Mouse (Mus musculus) midbrain, embryonic 15.5 days (tissue): Measurements from ENCODE around the gene Gcnt1. TPM values are rescaled to one million over a fixed set of nuclear protein-coding genes. Genes with fewer than 3 reads are reported as not detected.

Experiments used
- ATAC-seq: fragments of 200-750 bp; cut with Nextera tagmentation; replicated peaks from 2 replicates; pipeline ENCODE4 v1.8.0; 2017; ENCODE audit warnings: moderate TSS enrichment
- H3K27ac ChIP-seq: fragments of 300-500 bp; sonication (generic); 2 replicates; pipeline ENCODE4 v1.5.1; 2015; ENCODE audit warnings: mild to moderate bottlenecking, inconsistent platforms
- H3K27me3 ChIP-seq: fragments of 300-500 bp; sonication (generic); replicated peaks from 2 replicates; pipeline ENCODE4 v1.6.1; 2015; ENCODE audit warnings: inconsistent platforms
- H3K36me3 ChIP-seq: fragments of 300-500 bp; sonication (generic); replicated peaks from 2 replicates; pipeline ENCODE4 v1.6.1; 2015; ENCODE audit warnings: inconsistent platforms
- H3K4me1 ChIP-seq: fragments of 300-500 bp; sonication (generic); 2 replicates; pipeline ENCODE4 v1.6.1; 2015; ENCODE audit warnings: inconsistent platforms
- H3K4me2 ChIP-seq: fragments of 300-500 bp; sonication (generic); 2 replicates; pipeline ENCODE4 v1.6.1; 2015; ENCODE audit warnings: inconsistent platforms, mild to moderate bottlenecking, moderate library complexity
- H3K4me3 ChIP-seq: fragments of 300-500 bp; sonication (generic); 2 replicates; pipeline ENCODE4 v1.5.1; 2015; ENCODE audit warnings: mild to moderate bottlenecking, inconsistent platforms
- H3K9ac ChIP-seq: fragments of 300-500 bp; sonication (generic); 2 replicates; pipeline ENCODE4 v1.6.1; 2015; ENCODE audit warnings: mild to moderate bottlenecking, inconsistent platforms
- H3K9me3 ChIP-seq: fragments of 300-500 bp; sonication (generic); 2 replicates; pipeline ENCODE4 v1.6.1; 2016; ENCODE audit warnings: inconsistent platforms
- WGBS: fragments of 180-500 bp; shearing (Covaris S2); methylation state at CpG from one replicate; pipeline ENCODE4 v1.1.7; 2015; ENCODE audit warnings: mixed read lengths; 5-methylcytosine and 5-hydroxymethylcytosine counted together
- polyA plus RNA-seq: library from polyadenylated mRNA; unstranded; fragments of >200 nt; fragmentation: Nextera tagmentation; extraction: Ambion mirVana; gene quantifications from 2 replicates; pipeline ENCODE4 v1.2.1, GENCODE M21; 2015

Gene Gcnt1
- polyA plus RNA-seq, 1 experiment from 2014 or later: 0.45 TPM

DNA sequence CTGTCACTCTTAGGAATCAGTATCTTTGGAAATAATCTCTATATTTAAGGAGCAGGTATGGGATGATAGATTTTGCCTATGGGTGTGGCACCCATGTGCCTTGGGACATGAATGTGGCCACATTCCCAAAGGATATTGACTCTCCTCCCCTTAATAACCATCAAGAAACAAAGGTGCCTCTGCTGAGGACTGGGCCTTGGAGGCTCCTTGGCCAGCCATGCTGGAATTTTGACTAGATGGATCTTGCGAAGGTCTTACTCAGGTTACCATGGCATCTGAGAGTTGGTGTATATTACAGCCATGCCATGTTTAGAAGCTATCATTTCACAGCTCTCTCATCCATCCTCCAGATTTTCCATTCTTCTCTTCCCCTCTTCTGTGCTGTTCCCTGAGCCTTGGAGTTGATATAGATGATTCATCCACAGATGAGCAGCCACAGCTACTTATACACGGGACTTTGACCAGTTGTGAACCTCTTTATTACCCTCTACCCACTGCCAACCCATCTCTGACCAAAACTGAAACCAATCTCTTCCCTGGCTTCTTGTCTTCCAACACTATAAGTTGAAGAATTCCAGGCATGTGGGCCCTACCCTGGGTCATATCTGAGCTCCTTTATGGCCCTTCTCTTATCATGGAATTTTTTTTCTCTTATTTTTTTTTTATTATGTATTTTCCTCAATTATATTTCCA lies 56.2 kb downstream of the Gcnt1 start:
- Histone ChIP-seq H3K4me3 (no peak overlapping the region), H3K27me3 (no peaks in the 10 kb centered on the region), H3K36me3 (no peaks in the 10 kb centered on the region), H3K4me1 (no peaks in the 10 kb centered on the region), H3K9ac (no peak overlapping the region), H3K9me3 (no peaks in the 10 kb centered on the region), H3K27ac (no peak overlapping the region), H3K4me2 (no peak overlapping the region)
- 82% methylated on average over 2 of the region's 2 CpGs for WGBS
- no peak for ATAC-seq

DNA sequence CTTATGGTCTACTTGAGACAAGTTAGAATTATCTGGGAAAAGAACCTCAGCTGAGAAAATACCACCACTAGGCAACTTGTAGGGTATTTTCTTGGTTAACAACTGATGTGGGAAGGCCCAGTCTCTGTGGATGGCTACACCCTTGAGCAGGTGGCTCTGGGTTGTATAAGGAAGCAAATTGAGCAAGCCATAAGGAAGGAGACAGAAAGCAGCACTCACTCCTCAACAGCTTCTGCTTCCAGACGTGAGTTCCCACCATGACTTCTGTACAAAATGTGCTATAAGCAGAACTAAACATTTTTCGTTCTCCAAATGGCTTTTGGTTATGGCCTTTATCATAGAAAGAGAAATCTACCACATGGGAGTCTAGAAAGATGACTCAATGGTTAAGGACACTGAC lies 58.2 kb downstream of the Gcnt1 start:
- no peak for ATAC-seq
- Histone ChIP-seq H3K27me3 (no peaks in the 10 kb centered on the region), H3K36me3 (no peaks in the 10 kb centered on the region), H3K4me1 (no peaks in the 10 kb centered on the region), H3K4me2 (no peak overlapping the region), H3K27ac (no peak overlapping the region), H3K9me3 (no peaks in the 10 kb centered on the region), H3K9ac (no peak overlapping the region), H3K4me3 (no peak overlapping the region)
- WGBS: 76% methylated on average over 2 of the region's 2 CpGs

DNA sequence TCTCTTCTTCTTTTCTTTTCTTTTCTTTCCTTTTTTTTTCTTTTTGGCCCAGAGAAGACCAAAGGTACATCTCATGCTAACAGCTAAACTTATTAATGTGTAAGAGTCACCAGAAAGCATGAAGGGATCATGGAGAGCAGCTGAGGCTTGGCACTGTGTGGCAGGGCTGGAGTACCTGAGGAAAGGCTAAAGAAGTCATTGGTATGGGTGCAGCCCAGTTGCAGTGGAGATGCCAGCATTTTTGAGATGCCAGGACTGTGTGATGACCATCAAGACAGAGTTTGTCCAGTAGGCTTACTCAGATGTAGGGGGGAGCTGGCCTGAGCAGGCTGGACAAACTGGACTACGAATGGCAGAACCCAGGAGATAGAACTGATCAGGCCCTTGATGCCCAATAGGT lies 58.9 kb downstream of the Gcnt1 start:
- Histone ChIP-seq H3K27me3 (no peaks in the 10 kb centered on the region), H3K4me1 (no peaks in the 10 kb centered on the region), H3K9me3 (no peaks in the 10 kb centered on the region), H3K27ac (no peak overlapping the region), H3K4me2 (no peak overlapping the region), H3K9ac (no peak overlapping the region), H3K36me3 (no peaks in the 10 kb centered on the region), H3K4me3 (no peak overlapping the region)
- 84% methylated on average over 1 of the region's 1 CpGs for WGBS
- ATAC-seq: no peak

DNA sequence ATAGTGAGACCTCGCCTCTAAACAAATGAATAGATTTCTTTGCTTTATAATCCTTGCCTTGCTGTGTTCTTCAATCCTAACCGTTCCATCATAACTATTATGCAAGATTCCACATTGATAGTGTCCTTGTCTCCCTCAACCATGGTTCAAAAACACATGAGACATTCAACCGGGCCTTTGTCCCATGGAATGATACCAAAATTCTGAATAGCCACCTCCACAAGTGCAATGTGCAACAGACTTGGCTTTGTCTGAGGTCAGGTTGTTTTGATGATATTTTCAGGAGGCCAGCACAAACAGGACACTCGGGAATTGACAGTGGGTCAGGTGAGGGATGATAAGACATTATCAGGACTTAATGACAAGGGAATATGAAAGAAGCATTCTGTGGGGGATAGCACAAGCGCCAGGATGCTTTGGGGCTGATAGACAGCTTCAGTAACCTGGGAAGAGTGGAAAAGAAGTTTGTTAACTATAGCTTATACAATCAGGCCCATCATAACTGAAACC lies 59.9 kb downstream of the Gcnt1 start:
- Histone ChIP-seq H3K27me3 (no peaks in the 10 kb centered on the region), H3K4me2 (no peak overlapping the region), H3K9ac (no peak overlapping the region), H3K4me3 (no peak overlapping the region), H3K27ac (no peak overlapping the region), H3K36me3 (no peaks in the 10 kb centered on the region), H3K9me3 (no peaks in the 10 kb centered on the region), H3K4me1 (no peaks in the 10 kb centered on the region)
- 92% methylated on average over 5 of the region's 5 CpGs for WGBS
- no peak for ATAC-seq

DNA sequence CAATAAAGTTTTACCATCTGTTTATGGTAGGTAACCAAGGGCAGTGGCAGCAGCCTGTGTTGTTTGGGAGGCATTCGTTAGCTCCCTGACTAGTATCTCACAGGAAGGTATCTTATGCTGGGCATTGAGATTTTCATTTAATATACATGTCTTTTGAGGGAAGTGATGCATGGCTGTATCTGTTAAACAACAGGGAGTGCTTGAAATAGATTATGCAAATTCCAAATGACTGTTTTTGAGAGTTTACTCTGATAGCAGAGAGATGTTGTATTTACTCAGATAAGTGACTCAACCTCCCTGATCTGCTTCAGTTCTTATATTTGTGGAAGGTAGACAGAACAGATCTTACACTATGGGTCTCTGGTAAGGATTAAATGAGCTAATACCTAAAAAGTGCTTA lies 61.1 kb downstream of the Gcnt1 start:
- ATAC-seq: no peak
- 80% methylated on average over 1 of the region's 1 CpGs for WGBS
- no peaks in the 10 kb centered on the region for H3K4me1 ChIP-seq

DNA sequence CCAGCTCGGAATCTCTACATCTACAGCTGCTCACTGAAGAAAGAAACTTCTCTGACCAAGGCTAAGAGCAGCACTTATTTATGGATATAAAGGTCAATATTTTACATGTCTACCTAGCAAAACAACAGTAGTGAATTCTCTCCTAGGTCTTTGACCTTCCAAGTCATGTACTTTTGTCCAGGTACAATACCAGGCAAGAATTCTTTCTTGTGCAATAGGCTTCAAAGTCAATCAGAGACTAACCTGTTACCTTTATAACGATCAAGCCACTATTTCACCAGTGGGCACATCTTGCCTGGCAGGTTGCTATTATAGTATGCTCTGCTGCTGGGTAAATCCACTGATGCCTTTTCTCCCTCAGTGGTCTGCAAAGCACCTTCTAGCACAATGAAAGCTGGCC lies 61.6 kb downstream of the Gcnt1 start:
- Histone ChIP-seq H3K9ac (no peak overlapping the region), H3K4me3 (no peak overlapping the region), H3K27me3 (no peaks in the 10 kb centered on the region), H3K36me3 (no peaks in the 10 kb centered on the region), H3K9me3 (no peaks in the 10 kb centered on the region), H3K4me2 (no peak overlapping the region), H3K4me1 (no peaks in the 10 kb centered on the region), H3K27ac (no peak overlapping the region)
- WGBS: 91% methylated on average over 2 of the region's 2 CpGs
- ATAC-seq: no peak

More for the DNA sequence above, 61.1 kb downstream of the Gcnt1 start:
- no peak overlapping the region for H3K27ac ChIP-seq
- no peaks in the 10 kb centered on the region for H3K27me3 ChIP-seq
- no peak overlapping the region for H3K4me2 ChIP-seq
- no peak overlapping the region for H3K9ac ChIP-seq
- H3K36me3 ChIP-seq: no peaks in the 10 kb centered on the region
- no peaks in the 10 kb centered on the region for H3K9me3 ChIP-seq
- H3K4me3 ChIP-seq: no peak overlapping the region

DNA sequence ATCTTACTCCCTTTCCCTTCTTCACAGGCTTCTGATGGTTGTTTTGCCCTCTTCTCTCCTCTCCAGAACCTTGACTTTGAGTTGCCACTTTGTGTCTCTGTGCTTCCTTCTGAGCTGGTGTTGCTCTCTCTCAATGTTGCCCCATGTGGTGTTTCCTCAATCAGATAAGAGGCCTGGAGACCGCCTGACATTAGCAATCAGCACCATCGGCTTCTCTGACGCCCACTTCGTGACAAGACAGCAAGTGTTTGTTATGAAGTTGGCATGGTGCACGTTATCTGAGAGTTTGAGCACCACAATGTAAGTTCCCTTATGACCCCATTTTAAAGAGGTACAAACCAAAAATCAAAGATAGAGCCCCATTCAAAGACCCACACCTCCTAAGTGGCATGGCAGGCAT lies 76.6 kb downstream of the Gcnt1 start:
- WGBS: 91% methylated on average over 5 of the region's 5 CpGs
- Histone ChIP-seq H3K9ac (no peak overlapping the region), H3K4me3 (no peak overlapping the region), H3K9me3 (no peaks in the 10 kb centered on the region), H3K36me3 (no peaks in the 10 kb centered on the region), H3K4me1 (no peaks in the 10 kb centered on the region), H3K4me2 (no peak overlapping the region), H3K27ac (no peak overlapping the region), H3K27me3 (no peaks in the 10 kb centered on the region)
- no peak for ATAC-seq

DNA sequence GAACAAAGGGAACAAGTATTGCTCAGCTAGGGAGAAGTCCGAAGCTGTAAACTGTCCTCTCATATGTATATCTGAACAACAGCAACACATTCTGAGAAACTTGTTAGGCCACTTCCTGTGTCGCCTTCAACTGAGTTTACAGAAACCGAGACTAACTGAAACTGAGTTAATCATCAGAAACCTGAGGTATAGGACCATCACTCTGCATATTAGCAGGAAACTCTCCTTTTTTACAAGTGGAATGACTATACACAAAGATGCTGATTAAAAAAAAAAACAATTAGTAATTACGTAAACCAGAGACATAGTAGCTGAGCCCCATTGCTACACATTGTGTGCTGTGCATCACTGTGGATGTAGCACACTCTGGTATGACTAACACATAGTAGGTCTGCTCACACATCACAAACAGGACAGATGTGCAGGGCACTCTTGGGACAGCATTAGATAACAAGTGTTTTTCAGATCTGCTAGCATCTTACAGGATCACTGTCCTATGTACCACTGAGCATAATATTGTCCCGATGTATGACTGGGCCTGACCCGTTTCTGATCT lies 77.4 kb downstream of the Gcnt1 start:
- no peaks in the 10 kb centered on the region for H3K36me3 ChIP-seq
- 93% methylated on average over 6 of the region's 6 CpGs for WGBS
- no peak overlapping the region for H3K4me3 ChIP-seq
- H3K4me2 ChIP-seq: no peak overlapping the region
- H3K9me3 ChIP-seq: no peaks in the 10 kb centered on the region
- ATAC-seq: no peak
- no peaks in the 10 kb centered on the region for H3K27me3 ChIP-seq
- H3K4me1 ChIP-seq: no peaks in the 10 kb centered on the region
- no peak overlapping the region for H3K27ac ChIP-seq
- no peak overlapping the region for H3K9ac ChIP-seq

DNA sequence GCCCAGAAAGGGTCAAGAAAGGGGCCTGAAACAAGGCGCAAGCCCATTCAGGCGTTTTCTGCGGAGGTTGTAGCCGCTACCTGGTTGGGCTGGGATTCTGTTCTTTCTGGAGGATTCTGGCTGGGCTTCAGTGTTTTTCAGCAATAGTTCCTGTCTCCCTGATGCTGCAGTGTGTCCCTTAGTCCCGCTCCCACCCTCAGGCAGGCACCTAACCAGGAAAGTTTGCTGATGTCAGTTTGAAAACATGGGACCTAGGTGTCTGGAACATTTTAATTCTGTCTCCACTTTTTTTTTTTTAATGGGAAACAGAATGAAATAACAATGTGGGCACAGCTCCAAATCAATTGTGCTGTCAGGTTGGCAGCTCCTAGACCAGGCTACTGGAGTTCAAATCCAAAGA lies 78.5 kb downstream of the Gcnt1 start:
- Histone ChIP-seq H3K9me3 (no peaks in the 10 kb centered on the region), H3K27ac (no peak overlapping the region), H3K4me2 (no peak overlapping the region), H3K9ac (no peak overlapping the region), H3K4me3 (no peak overlapping the region), H3K36me3 (no peaks in the 10 kb centered on the region), H3K27me3 (no peaks in the 10 kb centered on the region), H3K4me1 (no peaks in the 10 kb centered on the region)
- ATAC-seq: no peak
- 88% methylated on average over 5 of the region's 5 CpGs for WGBS

DNA sequence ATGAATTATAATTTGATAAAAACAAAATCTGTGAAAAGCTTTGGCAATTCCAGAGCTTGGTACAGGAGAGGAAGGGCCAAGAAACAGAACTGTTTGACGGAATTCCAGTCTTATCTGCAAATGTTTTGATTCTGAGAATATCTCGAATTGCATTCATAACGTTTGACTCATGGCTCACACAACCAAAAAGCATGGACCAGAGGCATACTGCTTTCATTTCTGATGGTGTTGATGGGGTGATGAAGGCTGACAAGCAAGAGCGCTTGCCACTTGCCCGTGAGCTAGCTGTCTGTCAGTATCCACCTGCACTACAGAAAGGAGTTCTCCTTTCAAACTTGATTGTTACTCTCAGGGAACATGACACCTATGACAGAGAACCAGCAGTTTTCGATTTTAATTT lies 83.1 kb downstream of the Gcnt1 start:
- H3K27ac ChIP-seq: no peak overlapping the region

DNA sequence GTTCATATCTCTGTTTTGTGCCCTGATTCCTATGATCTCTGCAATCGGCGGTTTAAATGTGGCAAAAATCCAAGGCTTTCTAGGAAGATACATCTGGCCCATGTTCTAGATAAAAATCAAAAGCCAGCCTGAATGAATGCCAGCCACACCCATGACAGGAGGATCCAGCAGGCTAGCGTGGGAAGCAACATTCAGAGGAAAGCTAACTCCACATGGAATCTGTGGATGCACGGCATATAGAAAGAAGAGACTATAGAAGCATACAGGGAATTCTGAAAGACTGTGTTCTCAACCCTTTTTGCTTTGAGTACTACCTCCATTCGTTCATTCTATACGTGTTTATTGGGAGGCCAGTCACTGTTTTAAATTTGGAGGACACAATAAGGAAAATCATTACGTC lies 86.6 kb downstream of the Gcnt1 start:
- Histone ChIP-seq H3K36me3 (no peaks in the 10 kb centered on the region), H3K9me3 (no peaks in the 10 kb centered on the region), H3K9ac (no peak overlapping the region), H3K27me3 (no peaks in the 10 kb centered on the region), H3K27ac (no peak overlapping the region), H3K4me2 (no peak overlapping the region), H3K4me3 (no peak overlapping the region), H3K4me1 (no peaks in the 10 kb centered on the region)
- ATAC-seq: no peak
- 76% methylated on average over 7 of the region's 7 CpGs for WGBS

More for the DNA sequence above, 83.1 kb downstream of the Gcnt1 start:
- H3K27me3 ChIP-seq: no peaks in the 10 kb centered on the region
- 89% methylated on average over 6 of the region's 6 CpGs for WGBS
- ATAC-seq: no peak
- no peak overlapping the region for H3K4me2 ChIP-seq
- H3K9ac ChIP-seq: no peak overlapping the region
- H3K4me3 ChIP-seq: no peak overlapping the region
- H3K9me3 ChIP-seq: no peaks in the 10 kb centered on the region
- H3K36me3 ChIP-seq: no peaks in the 10 kb centered on the region
- no peaks in the 10 kb centered on the region for H3K4me1 ChIP-seq

DNA sequence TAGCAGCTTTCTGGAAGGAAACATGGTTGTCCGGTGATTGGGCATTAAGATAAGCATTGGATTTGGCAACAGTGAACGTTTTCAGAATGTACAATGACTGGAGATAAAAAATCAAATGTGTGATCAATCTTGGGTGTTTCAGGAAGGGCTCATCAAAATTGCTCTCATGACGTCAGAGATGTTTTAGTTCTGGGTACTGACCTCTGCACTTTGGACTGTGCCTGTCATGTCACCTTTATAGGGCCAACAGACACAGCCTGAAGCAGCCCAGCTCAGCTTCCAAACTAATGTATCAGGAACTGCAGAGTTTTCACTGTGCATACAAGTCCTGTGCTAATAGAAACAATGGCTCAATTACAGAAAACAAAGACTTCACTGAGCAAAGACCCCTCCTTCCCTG lies 89.3 kb downstream of the Gcnt1 start:
- H3K27ac ChIP-seq: no peak overlapping the region

DNA sequence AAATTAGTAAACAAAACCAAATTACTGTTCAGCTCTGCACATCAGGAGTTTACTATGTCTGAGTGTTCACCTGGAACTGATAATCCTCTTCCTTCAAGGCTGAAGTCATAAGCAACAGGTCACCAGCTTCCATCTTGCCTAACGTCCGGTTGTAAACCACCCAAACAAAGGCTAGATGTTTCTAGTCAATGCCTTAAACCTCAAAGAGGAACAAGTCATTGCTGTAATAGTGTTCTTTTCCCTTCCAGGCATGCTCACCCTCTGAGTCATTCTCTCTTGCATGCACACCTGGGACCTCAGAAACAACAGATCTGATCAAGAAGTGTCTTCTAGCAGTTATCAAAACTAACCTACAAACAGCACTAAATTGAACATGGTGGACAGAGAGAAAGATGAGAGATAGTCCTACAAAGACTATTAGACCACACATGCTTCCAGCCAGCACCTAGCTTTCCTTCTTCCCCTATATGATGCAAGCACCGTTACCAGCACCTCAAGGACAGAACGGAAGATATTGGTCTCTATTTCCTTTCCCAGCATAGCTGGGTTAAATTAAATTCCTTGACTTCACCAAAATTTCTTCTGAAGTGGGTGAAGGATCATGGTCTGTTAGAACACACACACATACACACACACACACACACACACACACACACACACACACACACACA lies 94.1 kb downstream of the Gcnt1 start:
- Histone ChIP-seq H3K27me3 (no peaks in the 10 kb centered on the region), H3K9me3 (no peaks in the 10 kb centered on the region), H3K36me3 (no peaks in the 10 kb centered on the region), H3K4me1 (no peaks in the 10 kb centered on the region), H3K4me2 (no peak overlapping the region), H3K27ac (no peak overlapping the region), H3K9ac (no peak overlapping the region), H3K4me3 (no peak overlapping the region)
- no peak for ATAC-seq
- WGBS: 93% methylated on average over 4 of the region's 4 CpGs

More for the DNA sequence above, 89.3 kb downstream of the Gcnt1 start:
- H3K9me3 ChIP-seq: no peaks in the 10 kb centered on the region
- no peaks in the 10 kb centered on the region for H3K36me3 ChIP-seq
- H3K4me1 ChIP-seq: no peaks in the 10 kb centered on the region
- H3K4me2 ChIP-seq: no peak overlapping the region
- H3K4me3 ChIP-seq: no peak overlapping the region
- no peak for ATAC-seq
- H3K27me3 ChIP-seq: no peaks in the 10 kb centered on the region
- 82% methylated on average over 3 of the region's 3 CpGs for whole genome bisulfite sequencing
- H3K9ac ChIP-seq: no peak overlapping the region
